Mouse (Mus musculus) adipocyte (in vitro differentiated cells): ENCODE results near the gene Agpat3.
"Not testable (repeated sequence)": the region's sequence is repeated elsewhere in the genome, so short reads cannot be mapped to it uniquely, and the experiment has no call there.

Experiments
- DNase-seq: peaks from one replicate; pipeline ENCODE4 v3.0.0-alpha.2; 2016; ENCODE audit warnings: low spot score

Agpat3 gene

GRCm38 (mm10) chr10:78361951-78362350 is 9.7 kb upstream of the Agpat3 start:
- peak; percentile 93 for DNase-seq

DNA sequence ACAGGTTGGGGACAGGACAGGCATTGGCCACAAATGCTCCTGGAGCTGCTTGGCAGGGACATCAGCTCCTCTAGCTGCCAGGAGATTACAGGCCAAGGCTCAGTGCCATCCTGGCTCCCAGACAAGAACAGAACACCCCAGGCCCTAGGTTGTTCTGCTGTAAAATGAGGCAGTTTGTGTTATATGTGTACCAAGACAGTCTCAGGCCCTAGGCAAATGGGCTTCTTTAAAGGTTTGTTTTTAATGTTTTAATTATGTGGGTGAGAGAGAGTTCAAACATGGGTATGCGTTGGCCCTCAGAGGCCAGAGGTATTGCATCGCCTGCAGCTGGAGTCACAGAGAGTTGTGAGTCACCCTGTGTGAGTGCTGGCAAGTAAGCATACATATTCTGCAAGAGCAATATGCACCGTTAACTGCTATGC is 8.0 kb upstream of the Agpat3 start:
- DNase-seq, result peak; percentile 81

- DNase-seq, result not testable (repeated sequence)
Measured at GRCm38 (mm10) chr10:78358999-78359398, 6.7 kb upstream of the Agpat3 start.

DNA sequence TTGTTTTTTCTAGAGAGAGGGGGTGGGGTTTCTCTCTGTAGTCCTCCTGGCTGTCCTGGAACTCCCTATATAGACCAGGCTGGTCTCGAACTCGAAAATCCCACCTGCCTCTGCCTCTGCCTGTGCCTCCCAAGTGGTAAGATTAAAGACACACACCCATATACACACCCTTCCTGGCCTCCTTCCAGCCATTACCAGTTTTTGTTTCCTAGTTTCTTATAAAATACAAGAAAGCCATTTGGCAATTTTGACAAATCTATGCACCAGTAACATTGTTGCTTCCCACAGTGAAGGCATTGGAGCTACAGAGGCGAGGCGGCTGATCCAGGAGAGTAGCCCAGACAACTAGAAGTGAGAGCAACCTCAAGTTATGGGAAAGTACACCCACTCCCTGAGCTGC is 6.0 kb upstream of the Agpat3 start:
- DNase-seq, result peak; percentile 53

- no peak for DNase-seq
Measured at GRCm38 (mm10) chr10:78357742-78358141, 5.5 kb upstream of the Agpat3 start.

DNA sequence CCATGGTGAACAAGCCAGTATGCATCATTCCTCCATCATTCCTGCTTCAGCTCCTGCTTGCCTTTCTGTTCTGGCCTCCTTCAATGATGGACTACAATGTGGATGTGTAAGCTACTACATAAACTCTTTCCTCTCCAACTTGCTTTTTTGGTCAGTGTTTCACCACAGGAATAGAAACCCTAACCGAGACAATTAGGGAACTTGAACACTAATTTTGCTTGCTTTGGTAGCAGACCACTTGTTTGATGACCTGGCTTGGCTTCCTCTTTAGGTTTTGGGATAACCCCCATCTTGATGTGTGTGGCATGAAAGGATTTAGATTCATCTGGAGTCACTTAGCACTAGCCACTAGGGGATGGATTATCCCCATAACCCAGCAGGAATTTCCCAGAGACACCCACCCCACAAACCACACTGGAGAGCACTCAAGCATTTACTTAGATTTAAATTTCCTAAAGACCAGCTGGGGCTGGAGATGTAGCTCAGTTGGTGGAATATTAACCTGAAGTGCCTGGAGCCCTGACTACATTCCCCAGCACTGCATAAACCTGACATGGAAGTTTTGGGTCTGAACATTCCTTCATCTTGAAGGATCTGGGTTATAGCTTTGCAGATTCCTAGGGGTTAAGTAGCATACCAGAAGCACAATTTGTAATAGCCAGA is 3.8 kb upstream of the Agpat3 start:
- no peak for DNase-seq

DNA sequence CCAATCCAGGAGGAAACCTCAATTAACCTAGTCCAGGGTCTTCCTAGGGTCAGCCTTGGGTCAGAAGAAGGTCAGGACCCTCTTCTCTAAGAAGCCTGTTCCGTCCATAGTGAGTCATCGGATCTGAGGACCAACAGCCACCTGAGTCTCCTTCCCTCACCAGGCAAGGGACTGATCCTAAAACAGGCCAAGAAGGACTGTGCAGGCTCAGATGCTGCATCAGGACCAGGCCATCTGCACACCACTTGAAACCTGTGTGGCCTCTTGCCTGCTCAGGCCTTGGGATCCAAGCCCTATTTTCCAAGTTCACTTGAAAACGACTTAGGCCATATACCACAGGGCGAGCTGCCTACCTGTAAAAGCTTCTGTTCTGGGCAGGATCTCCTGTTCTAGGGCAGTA is 907 bp upstream of the Agpat3 start:
- no peak for DNase-seq

- DNase-seq, result no peak
Measured at GRCm38 (mm10) chr10:78352666-78353030, 359 bp upstream of the Agpat3 start.

DNA sequence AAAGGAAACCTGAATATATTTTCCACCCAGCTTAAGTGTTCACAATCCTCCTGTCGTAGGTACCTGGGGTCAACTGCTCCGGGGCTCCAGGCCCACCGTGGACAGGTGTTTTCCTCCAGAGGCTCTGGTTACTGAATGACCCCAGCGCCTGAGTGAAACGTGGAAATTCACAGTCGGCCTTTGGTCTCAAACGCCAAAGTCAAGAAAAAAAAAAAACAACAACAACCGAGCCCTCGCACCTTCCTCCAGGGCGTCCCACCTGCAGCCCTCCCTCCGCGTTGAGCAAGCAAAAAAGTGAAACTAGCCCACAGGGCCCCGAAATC is 764 bp downstream of the Agpat3 start:
- DNase-seq, result no peak

- peak; percentile 56 for DNase-seq
Measured at GRCm38 (mm10) chr10:78350796-78351556, 1.3 kb downstream of the Agpat3 start.

DNA sequence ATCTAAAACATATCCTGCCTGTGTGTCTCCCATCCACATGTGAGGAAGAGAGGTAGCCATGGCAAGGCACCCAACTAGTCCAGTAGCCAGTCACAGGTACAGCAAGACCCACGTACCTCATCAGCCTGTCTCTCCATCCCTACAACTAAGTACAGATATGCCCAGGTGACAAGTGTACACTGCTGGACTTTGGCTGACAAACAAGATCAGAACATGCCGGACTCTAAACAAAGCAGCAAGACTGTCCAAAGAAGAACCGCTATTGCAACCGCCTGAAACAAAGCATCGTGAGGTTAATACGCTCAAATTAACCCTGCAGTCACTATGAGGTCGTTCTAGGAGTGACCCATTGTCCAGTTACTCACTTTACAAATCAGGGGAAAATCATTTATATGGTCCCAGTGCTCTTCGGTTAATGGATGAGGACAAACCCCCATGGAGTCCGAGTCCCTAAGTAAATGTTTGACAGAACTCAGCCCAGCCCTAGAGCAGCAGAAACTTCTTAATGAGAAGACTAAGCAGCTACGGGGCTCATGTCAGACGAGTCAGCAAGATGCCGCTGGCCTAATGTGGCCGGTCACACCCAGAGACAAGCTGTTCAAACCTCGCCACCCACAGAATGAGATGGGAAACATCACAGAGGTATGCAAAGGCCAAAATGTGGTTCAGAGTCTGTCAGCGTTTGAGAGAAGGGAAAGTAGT is 2.7 kb downstream of the Agpat3 start:
- DNase-seq, result no peak

- DNase-seq, result no peak
Measured at GRCm38 (mm10) chr10:78348211-78348610, 4.1 kb downstream of the Agpat3 start.

DNA sequence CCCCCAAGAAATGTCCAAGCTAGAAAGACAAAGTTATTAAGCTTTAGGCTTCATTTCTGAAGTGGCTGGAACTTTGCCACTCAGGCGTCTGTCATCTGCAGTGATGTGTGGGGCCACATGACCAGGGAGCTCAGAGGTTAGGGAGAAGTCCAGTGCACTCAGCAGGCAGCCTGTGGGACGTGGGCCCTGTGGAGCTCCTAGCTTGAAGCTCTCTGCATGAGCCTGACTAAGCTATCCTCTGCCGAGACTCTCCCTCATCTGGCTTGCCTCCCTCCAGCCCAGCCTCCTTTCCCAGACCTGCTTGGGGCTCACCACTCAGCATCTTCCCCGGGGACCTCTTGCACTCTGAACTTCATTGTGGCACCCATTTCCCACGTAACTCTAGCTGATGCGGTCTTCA is 4.8 kb downstream of the Agpat3 start:
- DNase-seq, result no peak

- no peak for DNase-seq
Measured at GRCm38 (mm10) chr10:78345466-78345865, 6.8 kb downstream of the Agpat3 start.

GRCm38 (mm10) chr10:78342091-78342490 is 10.2 kb downstream of the Agpat3 start:
- DNase-seq, result peak; percentile 58

- DNase-seq, result peak; percentile 50
Measured at GRCm38 (mm10) chr10:78338180-78338579, 14.1 kb downstream of the Agpat3 start.

GRCm38 (mm10) chr10:78334923-78335561 is 17.2 kb downstream of the Agpat3 start:
- DNase-seq, result peak; percentile 27

DNA sequence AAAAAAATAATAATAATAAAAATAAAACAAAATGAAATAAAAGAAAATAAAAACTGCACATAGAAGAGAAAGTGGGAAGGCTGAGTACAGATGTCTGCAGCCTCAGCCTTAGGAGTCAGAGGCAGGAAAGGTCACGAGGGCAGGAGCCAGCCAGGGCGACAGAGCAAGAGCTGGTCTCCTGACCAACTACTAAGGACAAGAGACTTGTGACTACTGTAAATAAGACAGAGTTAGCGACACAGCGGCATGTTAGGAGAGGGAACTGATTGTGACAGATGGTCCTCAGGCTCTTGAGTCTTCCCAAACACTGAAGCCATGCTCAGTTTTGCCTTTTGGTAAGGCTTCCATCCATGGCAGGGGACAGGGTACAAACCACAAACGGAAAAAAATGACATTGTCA is 20.7 kb downstream of the Agpat3 start:
- peak; percentile 28 for DNase-seq

GRCm38 (mm10) chr10:78329305-78329704 is 23.0 kb downstream of the Agpat3 start:
- no peak for DNase-seq

- peak; percentile 42 for DNase-seq
Measured at GRCm38 (mm10) chr10:78328011-78328575, 24.2 kb downstream of the Agpat3 start.

GRCm38 (mm10) chr10:78325916-78326647 is 26.2 kb downstream of the Agpat3 start:
- DNase-seq, result no peak
